Mouse (Mus musculus) T-cell, adult 2 months (primary cell): ENCODE results near the gene Gm20809.
"Not testable (repeated sequence)": the region's sequence is repeated elsewhere in the genome, so short reads cannot be mapped to it uniquely, and the experiment has no call there.

ENCODE experiments used
- DNase-seq: peaks from one replicate; pipeline ENCODE4 v3.0.0; 2022; ENCODE audit warnings: low spot score

Gene Gm20809

DNA sequence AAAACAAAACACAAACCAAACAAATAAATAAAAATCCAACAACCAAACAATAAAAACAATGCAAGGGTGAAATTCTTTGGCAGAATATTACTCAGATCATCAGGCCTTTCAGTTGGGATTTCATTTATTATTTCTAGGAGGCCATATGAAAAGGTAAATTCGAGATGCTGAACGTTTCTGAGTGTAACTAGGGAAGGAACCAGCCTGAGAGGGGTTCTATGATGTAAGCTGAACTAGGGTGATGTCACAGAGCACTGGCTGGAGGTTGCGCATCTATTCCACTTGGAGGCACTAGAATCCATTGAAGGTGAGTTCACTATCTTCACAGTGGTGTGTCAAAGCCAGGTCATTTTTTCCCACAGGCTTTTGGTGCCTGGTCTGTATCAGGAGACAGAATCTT is at the start of gene Gm20809:
Gene Gm20809 (plus strand): TSS at position 301 of the 400 bp plus-strand sequence.
- not testable (repeated sequence) for DNase-seq
